8 mouse cellular contexts compared by ENCODE assay signal in the genomic region with DNA sequence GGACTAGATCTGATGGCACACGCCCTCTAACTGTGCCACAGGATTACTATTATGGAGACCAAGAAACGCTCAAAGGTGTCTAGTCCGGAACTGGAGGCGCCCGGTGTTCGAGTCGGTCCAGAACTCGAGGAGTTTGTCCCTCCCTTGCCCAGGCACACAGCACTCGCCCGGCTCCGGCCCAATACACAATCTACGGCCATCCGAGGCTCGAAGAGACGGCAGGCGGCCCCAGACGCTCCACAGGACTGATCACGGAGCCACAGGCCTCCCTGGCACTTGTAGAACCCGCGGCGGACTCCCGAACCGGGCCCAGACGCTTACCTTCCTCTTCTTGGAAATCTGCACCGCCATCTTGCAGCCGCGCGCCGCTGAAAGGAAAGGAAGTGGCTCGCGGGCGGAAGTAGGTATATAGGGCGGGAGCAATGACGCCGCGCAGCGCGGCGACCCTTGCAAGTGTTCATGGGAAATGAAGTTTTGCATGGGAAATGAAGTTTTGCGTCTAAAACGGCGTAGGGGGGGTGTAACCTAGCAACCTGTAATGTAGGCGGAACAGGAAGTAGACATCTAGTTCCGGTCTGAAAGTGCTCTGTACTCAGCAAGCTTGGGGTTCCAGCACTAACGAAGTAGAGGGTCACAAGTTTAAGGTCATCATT. TPM values are rescaled to one million over a fixed set of nuclear protein-coding genes. Genes with fewer than 3 reads are reported as not detected.
DNase-seq lines count a peak whose midpoint lies in the region; ATAC-seq lines count a peak whose summit lies in the region.

TSS of gene Rps3 (minus strand) at position 468 of the 653 bp plus-strand sequence.

- intact Hi-C loops in gastrocnemius, postnatal 14 days (cut with DNase I; ENCODE audit: low total_unique reads): no loop called here
- intact Hi-C loops in left cerebral cortex, postnatal 10 days (cut with DNase I): no loop called here

- peak; percentile 97 for ATAC-seq in inflammation-experienced regulatory T-cells, adult 6 months
- ATAC-seq in megakaryocyte-erythroid progenitor cell, adult 5-6 weeks (replicated peaks; ENCODE audit: low FRiP score, low TSS enrichment, poor library complexity, severe bottlenecking): peak; percentile 92

- peak; percentile 96 to 99 for DNase-seq in adrenal gland, adult (ENCODE audit: inconsistent age in 2 of 2, low spot score in 1 of 2)
- peak; percentile 99 for DNase-seq in embryo, embryonic 10.5 days (ENCODE audit: low spot score)
- peak; percentile 92 for DNase-seq in gastrocnemius, postnatal 14 days
- DNase-seq in left cerebral cortex, postnatal 10 days (ENCODE audit: extremely low spot score in 1 of 2, low spot score in 2 of 2): peak; percentile 95 to 97
- peak; percentile 93 for DNase-seq in right cerebral cortex, postnatal 25 days
- peak; percentile 91 to 92 for DNase-seq in urinary bladder, postnatal 4 days (ENCODE audit: low spot score in 2 of 2)

RNA-seq across cellular contexts. Expression of gene Rps3, which starts in this region (rescaled TPM):
- total RNA-seq in gastrocnemius, postnatal 14 days (2021): 100 to 1,000 TPM; 262 to 278 TPM
- 1,000 to 10,000 TPM; 2,539 to 3,992 (median 2,708) TPM for polyA plus RNA-seq in inflammation-experienced regulatory T-cells, adult 6 months (2017; shearing (Covaris generic))
- total RNA-seq in left cerebral cortex, postnatal 10 days (2021): 100 to 1,000 TPM; 266 to 286 TPM
- total RNA-seq in megakaryocyte-erythroid progenitor cell, adult 5-6 weeks (2014; fragmentation: Nextera tagmentation): 1,003 and 1,349 TPM in 2 replicates
- 1,982 and 2,496 TPM in 2 replicates for total RNA-seq in megakaryocyte-erythroid progenitor cell, adult 5-6 weeks (2017)

Comparison
In these comparisons a context has a peak if more than half of its experiments do, and no peak if none do; other contexts are left out.
1. Peak in every context shown above with its lines: DNase-seq and ATAC-seq.